Mouse (Mus musculus) spleen, adult 2 months (tissue): Measurements from ENCODE around the gene Mcm7. TPM values are rescaled to one million over a fixed set of nuclear protein-coding genes. Genes with fewer than 3 reads are reported as not detected.
A peak's percentile ranks its signal among the peaks of the same experiment; 100 is the strongest.

Experiments used
- DNase-seq, 2 experiments: peaks; one replicate each; pipeline versions ENCODE4 v3.0.0 to v3.0.0-alpha.2; 2012 to 2021; ENCODE audit warnings: low spot score in 2 of 2, low read depth in 1 of 2
- H3K27ac ChIP-seq: fragments of 200-500 bp; 2 replicates; pipeline ENCODE4 v1.5.1; 2012; ENCODE audit warnings: low read length, inconsistent platforms; ENCODE audit not compliant: insufficient read depth
- H3K27me3 ChIP-seq: fragments of 200-500 bp; 2 replicates; pipeline ENCODE4 v1.6.1; 2012; ENCODE audit warnings: mild to moderate bottlenecking, moderate library complexity, low read length, inconsistent platforms; ENCODE audit not compliant: control insufficient read depth, insufficient read depth
- H3K36me3 ChIP-seq: fragments of 200-500 bp; 2 replicates; pipeline ENCODE4 v1.6.1; 2012; ENCODE audit warnings: mild to moderate bottlenecking, low read length, inconsistent platforms; ENCODE audit not compliant: control insufficient read depth, insufficient read depth
- H3K4me1 ChIP-seq: fragments of 200-500 bp; 2 replicates; pipeline ENCODE4 v1.6.1; 2011; ENCODE audit warnings: inconsistent platforms; ENCODE audit not compliant: control insufficient read depth, insufficient read depth, insufficient read length
- H3K4me3 ChIP-seq: fragments of 200-500 bp; 2 replicates; pipeline ENCODE4 v1.5.1; 2011; ENCODE audit warnings: mild to moderate bottlenecking, inconsistent platforms; ENCODE audit not compliant: insufficient read depth, insufficient read length; ENCODE audit errors: extremely low read depth
- CTCF ChIP-seq: fragments of 200-500 bp; IDR thresholded peaks from 2 replicates; pipeline ENCODE4 v1.5.1; 2011; ENCODE audit warnings: mild to moderate bottlenecking, inconsistent platforms; ENCODE audit not compliant: insufficient read depth, insufficient read length, insufficient replicate concordance; ENCODE audit errors: extremely low read depth
- POLR2A ChIP-seq: fragments of 200-500 bp; IDR thresholded peaks from 2 replicates; pipeline ENCODE4 v1.6.1; 2011; ENCODE audit warnings: low read depth, low read length, inconsistent platforms
- WGBS: fragments of 180-500 bp; shearing (Covaris S2); methylation state at CpG from one replicate; pipeline ENCODE4 v1.1.7; 2018; 5-methylcytosine and 5-hydroxymethylcytosine counted together
- polyA plus RNA-seq: library from polyadenylated mRNA; depleted of rRNA; stranded (reverse); fragments of >200 nt; gene quantifications from 2 replicates; pipeline ENCODE4 v1.2.3, GENCODE M21; 2012

Gene Mcm7
- polyA plus RNA-seq, 1 experiment, result 35.7 TPM

GRCm38 (mm10) chr5:138195463-138195862 is 23.2 kb upstream of the Mcm7 start:
- no peak for TF ChIP-seq CTCF
- TF ChIP-seq POLR2A, result no peak
- peaks cover 5% of the 10 kb centered on the region; the same call in 1 of the 2 replicates for H3K4me1 ChIP-seq
- H3K27ac ChIP-seq, result no peak overlapping the region
- no peaks in the 10 kb centered on the region for H3K36me3 ChIP-seq
- H3K27me3 ChIP-seq, result no peaks in the 10 kb centered on the region
- WGBS, result 54% methylated on average over 7 of the region's 7 CpGs
- no peak overlapping the region for H3K4me3 ChIP-seq
- no peak for DNase-seq

- 3% methylated on average over 29 of the region's 29 CpGs for WGBS
- H3K4me3 ChIP-seq, result peak overlapping the region; percentile 93
- TF ChIP-seq POLR2A (no peak), CTCF (no peak)
- H3K36me3 ChIP-seq, result no peaks in the 10 kb centered on the region
- peaks cover 5% of the 10 kb centered on the region; the same call in 1 of the 2 replicates for H3K4me1 ChIP-seq
- DNase-seq, result no peak
- H3K27ac ChIP-seq, result peak overlapping the region; percentile 86
- no peaks in the 10 kb centered on the region for H3K27me3 ChIP-seq
Measured at GRCm38 (mm10) chr5:138194755-138195345, 22.6 kb upstream of the Mcm7 start.

GRCm38 (mm10) chr5:138193771-138194727 is 21.8 kb upstream of the Mcm7 start, which contains the start of gene Mblac1:
TSS of gene Mblac1 (plus strand) at chr5:138194314.
- Histone ChIP-seq H3K4me3 (peak within 1 kb of the TSS; percentile 93), H3K27me3 (no peaks in the 10 kb centered on the region), H3K4me1 (peaks cover 5% of the 10 kb centered on the region; the same call in 1 of the 2 replicates), H3K27ac (peak within 1 kb of the TSS; percentile 86), H3K36me3 (no peaks in the 10 kb centered on the region)
- DNase-seq, result peak; percentile 64 to 71
- TF ChIP-seq CTCF (no peak), POLR2A (peak; percentile 4; the same call in 1 of the 2 replicates)
- WGBS, result 3% methylated on average over 54 of the region's 54 CpGs

GRCm38 (mm10) chr5:138187661-138188306 is 15.6 kb upstream of the Mcm7 start:
- Histone ChIP-seq H3K4me3 (peak overlapping the region; percentile 82), H3K36me3 (peaks cover 7% of the 10 kb centered on the region), H3K4me1 (no peaks in the 10 kb centered on the region), H3K27ac (peak overlapping the region; percentile 79), H3K27me3 (no peaks in the 10 kb centered on the region)
- under 1% methylated on average over 10 of the region's 10 CpGs for WGBS
- DNase-seq, result peak; percentile 62 to 72
- TF ChIP-seq POLR2A (no peak), CTCF (no peak)

- WGBS, result under 1% methylated on average over 31 of the region's 31 CpGs
- H3K27me3 ChIP-seq, result no peaks in the 10 kb centered on the region
- peaks cover 11% of the 10 kb centered on the region for H3K36me3 ChIP-seq
- peak within 1 kb of the TSS; percentile 79 for H3K27ac ChIP-seq
- no peaks in the 10 kb centered on the region for H3K4me1 ChIP-seq
- peak; percentile 77 to 88 for DNase-seq
- H3K4me3 ChIP-seq, result peak within 1 kb of the TSS; percentile 98
- TF ChIP-seq POLR2A (peak; percentile 90), CTCF (no peak)
Measured at GRCm38 (mm10) chr5:138186950-138187638, 14.9 kb upstream of the Mcm7 start, which contains the start of the genes Taf6 and Cnpy4. TSS of gene Taf6 (minus strand) at chr5:138187451. TSS of gene Cnpy4 (plus strand) at chr5:138187485.

- WGBS, result 73% methylated on average over 3 of the region's 3 CpGs
- Histone ChIP-seq H3K4me3 (no peak overlapping the region), H3K27me3 (no peaks in the 10 kb centered on the region), H3K36me3 (peaks cover 11% of the 10 kb centered on the region), H3K4me1 (no peaks in the 10 kb centered on the region), H3K27ac (no peak overlapping the region)
- DNase-seq, result no peak
- TF ChIP-seq POLR2A (no peak), CTCF (no peak)
Measured at GRCm38 (mm10) chr5:138173217-138173616, 995 bp upstream of the Mcm7 start.
